Mouse (Mus musculus): Measurements from ENCODE around the gene Gpr132.
"Not testable (repeated sequence)": the region's sequence is repeated elsewhere in the genome, so short reads cannot be mapped to it uniquely, and the experiment has no call there.

Gene Gpr132

GRCm38 (mm10) chr12:112820401-112820999 is 47.5 kb downstream of the Gpr132 start:
- DNase-seq (ENCODE audit: low read depth, low spot score) = peak; percentile 76

GRCm38 (mm10) chr12:112819057-112819662 is 48.9 kb downstream of the Gpr132 start:
- DNase-seq (ENCODE audit: low read depth, low spot score) = no peak

DNA sequence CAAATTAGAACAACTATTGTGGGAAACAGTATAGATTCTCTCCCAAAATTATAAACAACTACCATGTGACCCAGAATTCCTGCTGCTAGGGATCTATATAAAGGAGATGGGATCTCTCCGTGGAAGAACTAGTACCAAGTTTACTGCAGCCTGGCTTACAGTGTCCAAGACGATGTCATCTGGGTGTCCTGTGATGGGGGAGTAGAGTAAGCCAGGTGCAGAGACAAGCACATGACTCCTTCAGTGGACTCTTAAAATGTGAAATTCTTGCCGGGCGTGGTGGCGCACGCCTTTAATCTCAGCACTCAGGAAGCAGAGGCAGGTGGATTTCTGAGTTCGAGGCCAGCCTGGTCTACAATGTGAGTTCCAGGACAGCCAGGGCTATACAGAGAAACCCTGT is 51.2 kb downstream of the Gpr132 start:
- DNase-seq (ENCODE audit: low read depth, low spot score) = not testable (repeated sequence)

- DNase-seq (ENCODE audit: low read depth, low spot score) = peak; percentile 56
These were observed 51.7 kb downstream of the Gpr132 start for GRCm38 (mm10) chr12:112816294-112816693.

GRCm38 (mm10) chr12:112814682-112815470 is 53.2 kb downstream of the Gpr132 start:
- no peak for DNase-seq (ENCODE audit: low read depth, low spot score)

- DNase-seq (ENCODE audit: low read depth, low spot score) = no peak
These were observed 54.7 kb downstream of the Gpr132 start for GRCm38 (mm10) chr12:112813370-112813769.

- no peak for DNase-seq (ENCODE audit: low read depth, low spot score)
These were observed 57.7 kb downstream of the Gpr132 start for GRCm38 (mm10) chr12:112810092-112810885.

DNA sequence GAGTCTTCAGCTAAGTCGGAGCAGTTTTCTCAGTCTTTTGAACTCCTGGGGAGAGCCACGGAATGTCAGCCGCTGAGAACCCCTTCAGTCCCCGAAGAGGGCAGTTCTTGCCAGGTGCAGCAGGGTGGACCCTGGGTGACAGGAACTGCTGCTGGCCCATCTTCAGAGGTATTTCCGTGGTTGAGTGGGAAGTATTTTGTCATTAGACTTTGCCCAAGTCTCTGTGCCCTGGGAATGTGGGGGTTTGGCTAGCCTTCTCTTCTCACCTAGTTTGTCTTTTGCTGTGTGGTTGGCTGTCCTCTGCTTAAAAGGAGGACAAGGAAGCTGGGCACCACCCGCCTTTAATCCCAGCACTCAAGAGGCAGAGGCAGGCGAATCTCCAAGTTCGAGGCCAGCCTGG is 58.4 kb downstream of the Gpr132 start:
- no peak for DNase-seq (ENCODE audit: low read depth, low spot score)

- peak; percentile 93 for DNase-seq (ENCODE audit: low read depth, low spot score)
These were observed 59.3 kb downstream of the Gpr132 start, which contains the start of gene Clba1 for GRCm38 (mm10) chr12:112808587-112809364. Gene Clba1, plus strand, starts transcription at chr12:112808937.

GRCm38 (mm10) chr12:112808212-112808586 is 59.8 kb downstream of the Gpr132 start:
- DNase-seq (ENCODE audit: low read depth, low spot score) = no peak

DNA sequence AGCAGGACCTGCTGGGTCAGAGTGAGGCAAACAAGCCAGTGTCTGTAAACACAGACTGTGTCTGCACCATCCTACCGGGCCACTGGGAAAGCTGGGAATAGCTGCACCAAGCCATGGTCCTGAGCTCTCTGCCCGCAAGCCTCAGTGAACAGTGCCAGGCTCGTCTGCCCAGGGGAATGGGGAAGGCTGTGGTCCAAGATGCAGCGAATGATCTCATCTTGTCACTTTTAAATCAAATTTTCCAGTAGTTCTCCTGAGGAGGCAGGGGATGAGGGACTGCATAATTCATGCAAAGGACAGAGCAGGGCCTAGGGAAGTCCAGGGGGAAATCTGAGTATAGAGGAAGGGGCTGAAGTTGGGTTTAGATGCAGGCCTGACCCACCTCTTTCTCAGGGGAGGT is 60.2 kb downstream of the Gpr132 start:
- no peak for DNase-seq (ENCODE audit: low read depth, low spot score)

- no peak for DNase-seq (ENCODE audit: low read depth, low spot score)
These were observed 62.0 kb downstream of the Gpr132 start for GRCm38 (mm10) chr12:112806044-112806443.

- DNase-seq (ENCODE audit: low read depth, low spot score) = no peak
These were observed 64.0 kb downstream of the Gpr132 start for GRCm38 (mm10) chr12:112804046-112804445.

DNA sequence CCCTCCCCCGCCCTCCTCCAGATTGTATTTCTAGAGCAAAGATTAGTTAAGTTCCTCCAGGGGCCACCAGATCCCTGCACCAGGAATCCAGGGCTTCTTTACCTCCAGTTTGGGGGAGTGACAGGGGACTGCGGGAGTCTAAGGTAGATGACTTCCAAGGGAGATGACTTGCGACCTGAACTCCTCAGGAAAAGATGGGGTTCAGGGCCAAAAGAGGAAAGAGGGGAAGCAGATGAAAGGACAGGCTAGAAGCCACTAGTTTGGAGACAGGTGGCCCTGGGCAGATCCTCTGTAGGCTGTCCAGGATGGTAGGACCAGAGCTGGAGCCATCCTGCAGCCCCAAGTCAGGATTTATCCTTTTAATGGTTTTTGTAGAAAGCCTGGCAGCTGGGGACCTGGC is 65.1 kb downstream of the Gpr132 start:
- DNase-seq (ENCODE audit: low read depth, low spot score) = no peak

DNA sequence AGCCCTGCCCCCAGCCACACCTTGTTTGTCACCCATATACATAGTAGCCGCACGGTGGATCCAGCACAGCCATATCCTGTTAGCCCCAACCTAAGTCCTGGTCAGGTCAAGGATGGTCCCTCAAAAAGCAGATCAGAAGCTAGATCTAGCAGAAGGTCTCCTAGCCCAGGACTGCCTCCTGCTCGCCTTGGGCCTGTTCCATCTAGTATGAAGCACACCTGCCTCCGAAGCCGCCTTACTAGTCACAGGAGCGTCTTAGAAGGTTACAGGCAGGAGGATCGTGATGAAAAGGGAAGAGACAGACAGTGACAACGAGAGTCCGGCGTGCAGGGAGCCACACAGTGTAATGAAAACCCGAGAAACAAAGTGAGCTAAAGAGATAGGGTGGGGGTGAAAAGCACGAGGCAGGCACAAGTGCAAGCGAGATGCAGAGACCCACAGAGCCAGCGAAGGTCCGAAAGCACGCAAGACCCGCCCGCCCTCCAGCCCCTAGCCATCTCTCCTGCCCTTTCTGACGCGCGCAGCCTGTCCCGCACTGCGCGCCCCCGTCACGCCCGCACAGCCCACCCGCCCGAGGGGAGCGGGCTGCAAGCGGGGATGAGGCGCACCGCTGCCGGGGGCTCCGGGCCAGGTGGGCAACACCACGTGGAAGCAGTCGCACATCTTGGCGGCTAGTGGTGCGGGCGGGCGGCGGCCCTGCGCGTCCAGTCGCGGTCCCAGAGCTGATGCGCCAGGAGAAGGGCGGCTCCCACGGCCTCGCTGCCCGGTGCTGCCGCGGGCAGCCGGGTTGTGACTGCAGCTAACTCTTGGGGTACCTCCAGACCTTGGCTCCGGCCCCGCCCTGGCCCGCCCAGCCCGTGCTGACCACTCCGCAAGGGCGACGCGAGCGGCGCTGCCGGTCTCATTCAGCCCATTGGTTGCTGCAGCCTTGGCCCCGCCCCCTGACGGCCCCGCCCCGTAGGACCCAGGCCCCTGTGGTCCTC is 65.9 kb downstream of the Gpr132 start, which contains the start of gene Ahnak2:
Ahnak2 (minus strand) TSS at position 794 of the 983 bp plus-strand sequence.
- DNase-seq (ENCODE audit: low read depth, low spot score) = peak; percentile 67
